In the genomic region with DNA sequence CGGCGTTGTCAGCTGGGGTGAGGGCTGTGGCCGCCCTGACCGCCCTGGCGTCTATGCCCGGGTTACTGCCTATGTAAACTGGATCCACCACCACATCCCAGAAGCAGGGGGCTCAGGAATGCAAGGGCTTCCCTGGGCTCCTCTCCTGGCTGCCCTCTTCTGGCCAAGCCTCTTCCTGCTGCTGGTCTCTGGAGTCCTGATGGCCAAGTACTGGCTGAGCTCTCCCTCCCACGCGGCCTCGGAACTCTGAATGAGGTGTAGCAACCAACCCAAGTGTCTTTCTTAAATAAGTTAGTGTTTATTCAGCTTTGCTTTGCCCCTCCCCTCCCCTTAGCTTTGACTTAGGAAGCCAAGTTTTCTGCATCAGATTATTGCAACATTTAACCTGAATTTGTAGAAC, we compare ENCODE assay signal across 11 mouse cellular contexts. TPM values are rescaled to one million over a fixed set of nuclear protein-coding genes. Genes with fewer than 3 reads are reported as not detected.
DNase-seq lines count a peak whose midpoint lies in the region; ATAC-seq lines count a peak whose summit lies in the region.
"Had no signal": no experiment of that assay in that cellular context is flagged by ENCODE, and none has a peak within 500 bp of the region (broad histone marks: within the 10 kb centered on the region; RNA-seq: fewer than 3 reads in every experiment).

No protein-coding gene starts in this region.

- no peak overlapping the region for H3K4me3 ChIP-seq in forebrain, embryonic 14.5 days (ENCODE audit: low read depth, low read length)
- H3K4me3 ChIP-seq in forebrain, embryonic 13.5 days: no peak overlapping the region

- peak; percentile 2 for DNase-seq in forebrain, embryonic 14.5 days (ENCODE audit: low spot score)
- DNase-seq in left cerebral cortex, postnatal 10 days (ENCODE audit: extremely low spot score in 1 of 2, low spot score in 2 of 2): peak; percentile 26 to 66
- DNase-seq in left cerebral cortex, adult 11 months (ENCODE audit: low spot score): no peak
- DNase-seq in adrenal gland, postnatal 36 days: peak; percentile 57 to 62
- peak; percentile 71 for DNase-seq in lung, postnatal 10 days
- DNase-seq in urinary bladder, adult 18-20 months (ENCODE audit: low spot score in 2 of 2): no peak
- no peak for DNase-seq in yolk sac, embryonic 10.5 days (ENCODE audit: low spot score)

- no peaks in the 10 kb centered on the region for H3K27me3 ChIP-seq in forebrain, embryonic 14.5 days (replicated peaks; ENCODE audit: control insufficient read depth, insufficient read depth, low read length)
- H3K27me3 ChIP-seq in forebrain, embryonic 13.5 days: 0 out of 2 replicates have a peak, but pooled peaks cover 12% of the 10 kb centered on the region

- H3K36me3 ChIP-seq in forebrain, embryonic 14.5 days (ENCODE audit: control insufficient read depth, insufficient read depth, low read length): no peaks in the 10 kb centered on the region
- peaks cover 33% of the 10 kb centered on the region; the same call in 1 of the 2 replicates for H3K36me3 ChIP-seq in forebrain, embryonic 13.5 days (ENCODE audit: poor library complexity, severe bottlenecking)

- H3K9ac ChIP-seq in forebrain, embryonic 14.5 days (ENCODE audit: low read length): no peak overlapping the region
- H3K9ac ChIP-seq in forebrain, embryonic 13.5 days: no peak overlapping the region

- intact Hi-C loops in left cerebral cortex, postnatal 10 days (cut with DNase I): no loop called here

- ATAC-seq in forebrain, embryonic 14.5 days: no peak
- ATAC-seq in forebrain, embryonic 13.5 days: no peak

- H3K4me1 ChIP-seq in forebrain, embryonic 14.5 days (ENCODE audit: control insufficient read depth, insufficient read depth, low read length): no peaks in the 10 kb centered on the region
- H3K4me1 ChIP-seq in forebrain, embryonic 13.5 days: no peaks in the 10 kb centered on the region

- H3K27ac ChIP-seq in forebrain, embryonic 14.5 days (ENCODE audit: low read depth, low read length): no peak overlapping the region
- no peak overlapping the region for H3K27ac ChIP-seq in forebrain, embryonic 13.5 days

- no peak overlapping the region for H3K4me2 ChIP-seq in forebrain, embryonic 14.5 days (ENCODE audit: low read length)
- no peak overlapping the region for H3K4me2 ChIP-seq in forebrain, embryonic 13.5 days

- no peaks in the 10 kb centered on the region for H3K9me3 ChIP-seq in forebrain, embryonic 14.5 days (replicated peaks; ENCODE audit: control insufficient read depth, low read length)
- H3K9me3 ChIP-seq in forebrain, embryonic 13.5 days (replicated peaks): no peaks in the 10 kb centered on the region

- WGBS in forebrain, embryonic 14.5 days: 51% methylated on average over 9 of the region's 9 CpGs
- 47% methylated on average over 9 of the region's 9 CpGs for WGBS in forebrain, embryonic 13.5 days

RNA-seq across cellular contexts. Expression of a gene that starts 4.9 kb away (rescaled TPM):
- polyA plus RNA-seq in forebrain, embryonic 14.5 days (2014; fragmentation: Nextera tagmentation; extraction: Ambion mirVana): 0.48 and 1.1 TPM in 2 replicates
- 0.66 and 1.0 TPM in 2 replicates for polyA plus RNA-seq in forebrain, embryonic 13.5 days (2015; fragmentation: Nextera tagmentation; extraction: Ambion mirVana)
- total RNA-seq in left cerebral cortex, postnatal 10 days (2021): not detected
- not detected for total RNA-seq in adrenal gland, postnatal 36 days (2021)

RNA-seq across cellular contexts. Expression of a gene that starts 7.9 kb away (rescaled TPM):
- 0.25 TPM in 1 of 2 replicates, not detected in the other for polyA plus RNA-seq in forebrain, embryonic 14.5 days (2014; fragmentation: Nextera tagmentation; extraction: Ambion mirVana)
- polyA plus RNA-seq in forebrain, embryonic 13.5 days (2015; fragmentation: Nextera tagmentation; extraction: Ambion mirVana): not detected in 2 replicates
- under 1 TPM; 0.54 to 0.77 TPM for total RNA-seq in left cerebral cortex, postnatal 10 days (2021)
- 1 to 10 TPM; 2.8 to 3.2 TPM for total RNA-seq in adrenal gland, postnatal 36 days (2021)

RNA-seq across cellular contexts. Expression of a gene that starts 28.6 kb away (rescaled TPM):
- not detected in 2 replicates for polyA plus RNA-seq in forebrain, embryonic 14.5 days (2014; fragmentation: Nextera tagmentation; extraction: Ambion mirVana)
- polyA plus RNA-seq in forebrain, embryonic 13.5 days (2015; fragmentation: Nextera tagmentation; extraction: Ambion mirVana): not detected in 2 replicates
- total RNA-seq in left cerebral cortex, postnatal 10 days (2021): not detected
- total RNA-seq in adrenal gland, postnatal 36 days (2021): 1 to 10 TPM in 1 of 2 experiments, under 1 TPM in 1; 0.63 to 1.2 TPM
- total RNA-seq: layer of hippocampus, adult 8-10 months had no signal
- polyA plus RNA-seq: stomach, embryonic 14.5 days had no signal

RNA-seq across cellular contexts. Expression of a gene that starts 55.6 kb away (rescaled TPM):
- polyA plus RNA-seq in forebrain, embryonic 14.5 days (2014; fragmentation: Nextera tagmentation; extraction: Ambion mirVana): not detected in 2 replicates
- polyA plus RNA-seq in forebrain, embryonic 13.5 days (2015; fragmentation: Nextera tagmentation; extraction: Ambion mirVana): not detected in 2 replicates
- not detected for total RNA-seq in left cerebral cortex, postnatal 10 days (2021)
- total RNA-seq in adrenal gland, postnatal 36 days (2021): not detected
- total RNA-seq: gastrocnemius, adult 18-20 months; layer of hippocampus, adult 8-10 months had no signal
- polyA plus RNA-seq: stomach, embryonic 14.5 days had no signal

RNA-seq across cellular contexts. Expression of a gene that starts 59.6 kb away (rescaled TPM):
- 5.5 and 11.0 TPM in 2 replicates for polyA plus RNA-seq in forebrain, embryonic 14.5 days (2014; fragmentation: Nextera tagmentation; extraction: Ambion mirVana)
- 7.9 and 9.1 TPM in 2 replicates for polyA plus RNA-seq in forebrain, embryonic 13.5 days (2015; fragmentation: Nextera tagmentation; extraction: Ambion mirVana)
- 10 to 100 TPM; 53.7 to 62.9 TPM for total RNA-seq in left cerebral cortex, postnatal 10 days (2021)
- total RNA-seq in adrenal gland, postnatal 36 days (2021): 10 to 100 TPM; 58.7 to 97.3 TPM

Comparison
In these comparisons a context has a peak if more than half of its experiments do, and no peak if none do; other contexts are left out.
1. DNase-seq: peak in forebrain, embryonic 14.5 days (single experiment), left cerebral cortex, postnatal 10 days (2 of 2), adrenal gland, postnatal 36 days (2 of 2) and lung, postnatal 10 days (single experiment); none in left cerebral cortex, adult 11 months (single experiment), urinary bladder, adult 18-20 months (0 of 2) and yolk sac, embryonic 10.5 days (single experiment).